Mouse (Mus musculus): ENCODE data around the gene Gm45337. TPM values are rescaled to one million over a fixed set of nuclear protein-coding genes. Genes with fewer than 3 reads are reported as not detected.
"Not testable (repeated sequence)": the region's sequence is repeated elsewhere in the genome, so short reads cannot be mapped to it uniquely, and the experiment has no call there.

The Gm45337 gene
- polyA plus RNA-seq (2012; rRNA removed) (not detected in 2 replicates), polyA plus RNA-seq (2014; fragmentation: Nextera tagmentation; extraction: Ambion mirVana) (not detected in 2 replicates)

GRCm38 (mm10) chr7:142144507-142144906, at the start of gene Gm45337:
Gene Gm45337, minus strand, starts transcription at chr7:142144607.
- H3K4me1 ChIP-seq (ENCODE audit: control insufficient read depth, insufficient read depth, low read length), result no peaks in the 10 kb centered on the region
- H3K27ac ChIP-seq (replicated peaks; ENCODE audit: low read depth, low read length), result no peak within 1 kb of the TSS
- H3K4me3 ChIP-seq (replicated peaks; ENCODE audit: low read length), result no peak within 1 kb of the TSS
- H3K9me3 ChIP-seq (ENCODE audit: control insufficient read depth, low read length), result no peaks in the 10 kb centered on the region
- DNase-seq (ENCODE audit: low spot score), result no peak
- ATAC-seq (ENCODE audit: low FRiP score, low read depth), result no peak
- no peaks in the 10 kb centered on the region for H3K27me3 ChIP-seq (ENCODE audit: control insufficient read depth, insufficient read depth, low read length)
- 59% methylated on average over 1 of the region's 1 CpGs for WGBS
- no peak within 1 kb of the TSS for H3K4me2 ChIP-seq (replicated peaks; ENCODE audit: low read depth, low read length, severe bottlenecking)
- H3K36me3 ChIP-seq (ENCODE audit: control insufficient read depth, insufficient read depth, low read length), result no peaks in the 10 kb centered on the region
- H3K9ac ChIP-seq (ENCODE audit: low read depth, low read length, severe bottlenecking), result no peak within 1 kb of the TSS
- TF ChIP-seq POLR2A (IDR thresholded peaks at IDR 0.05; ENCODE audit: borderline replicate concordance, extremely low read depth, insufficient read depth, insufficient read length), result no peak

DNA sequence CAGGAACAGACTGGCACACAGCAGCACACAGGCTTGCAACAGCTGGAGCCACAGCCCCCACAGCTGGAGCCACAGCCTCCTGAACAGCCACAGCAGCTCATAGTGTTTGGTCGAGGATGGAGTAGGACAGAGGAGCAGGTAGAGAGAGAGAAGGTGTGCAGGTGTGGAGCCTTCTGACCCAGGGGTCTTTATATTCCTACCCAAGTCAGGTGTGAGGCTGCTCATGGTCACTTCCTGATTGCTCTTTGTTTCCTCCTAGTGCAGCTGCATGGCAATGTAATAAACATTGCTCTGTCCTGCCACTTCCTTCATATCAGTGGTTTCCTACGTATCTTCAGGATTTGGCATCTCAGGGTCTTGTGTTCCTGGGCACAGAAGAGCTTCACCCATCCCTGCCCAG, 45.9 kb upstream of the Gm45337 start, which contains the start of gene Gm10153:
Gm10153 (minus strand) TSS at position 101 of the 400 bp plus-strand sequence.
- no peaks in the 10 kb centered on the region for H3K9me3 ChIP-seq (ENCODE audit: control insufficient read depth, low read length)
- 38% methylated on average over 2 of the region's 2 CpGs for WGBS
- ATAC-seq (ENCODE audit: low FRiP score, low read depth) (no peak), DNase-seq (ENCODE audit: low spot score) (no peak)
- no peak within 1 kb of the TSS for H3K4me3 ChIP-seq (replicated peaks; ENCODE audit: low read length)
- no peak within 1 kb of the TSS for H3K9ac ChIP-seq (ENCODE audit: low read depth, low read length, severe bottlenecking)
- TF ChIP-seq POLR2A (IDR thresholded peaks at IDR 0.05; ENCODE audit: borderline replicate concordance, extremely low read depth, insufficient read depth, insufficient read length), result no peak
- H3K4me1 ChIP-seq (ENCODE audit: control insufficient read depth, insufficient read depth, low read length), result no peaks in the 10 kb centered on the region
- no peaks in the 10 kb centered on the region for H3K27me3 ChIP-seq (ENCODE audit: control insufficient read depth, insufficient read depth, low read length)
- H3K27ac ChIP-seq (replicated peaks; ENCODE audit: low read depth, low read length), result no peak within 1 kb of the TSS
- H3K4me2 ChIP-seq (replicated peaks; ENCODE audit: low read depth, low read length, severe bottlenecking), result no peak within 1 kb of the TSS
- H3K36me3 ChIP-seq (ENCODE audit: control insufficient read depth, insufficient read depth, low read length), result no peaks in the 10 kb centered on the region

DNA sequence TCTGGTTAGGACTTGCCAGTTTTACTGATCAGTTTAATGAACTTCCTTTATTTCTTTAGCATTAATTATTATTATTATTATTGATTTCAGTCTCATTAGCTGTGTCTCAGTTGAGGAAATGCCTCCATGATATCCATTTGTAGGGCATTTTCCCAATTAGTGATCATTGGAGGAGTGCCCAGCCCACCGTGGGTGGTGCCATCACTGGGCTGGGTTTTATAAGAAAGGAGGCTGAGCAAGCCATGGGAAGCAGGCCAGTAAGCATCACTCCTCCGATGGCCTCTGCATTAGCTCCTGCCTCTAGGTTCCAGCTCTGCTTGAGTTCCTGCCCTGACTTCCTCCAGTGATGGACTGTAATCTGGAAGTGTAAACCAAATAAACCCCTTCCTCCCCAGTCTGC, 43.7 kb upstream of the Gm45337 start:
- Histone ChIP-seq H3K36me3 (ENCODE audit: control insufficient read depth, insufficient read depth, low read length) (no peaks in the 10 kb centered on the region), H3K4me1 (ENCODE audit: control insufficient read depth, insufficient read depth, low read length) (no peaks in the 10 kb centered on the region), H3K4me3 (replicated peaks; ENCODE audit: low read length) (no peak overlapping the region), H3K9me3 (ENCODE audit: control insufficient read depth, low read length) (no peaks in the 10 kb centered on the region), H3K27ac (replicated peaks; ENCODE audit: low read depth, low read length) (no peak overlapping the region), H3K4me2 (replicated peaks; ENCODE audit: low read depth, low read length, severe bottlenecking) (no peak overlapping the region), H3K9ac (ENCODE audit: low read depth, low read length, severe bottlenecking) (no peak overlapping the region), H3K27me3 (ENCODE audit: control insufficient read depth, insufficient read depth, low read length) (no peaks in the 10 kb centered on the region)
- ATAC-seq (ENCODE audit: low FRiP score, low read depth) (no peak), DNase-seq (ENCODE audit: low spot score) (no peak)
- WGBS, result 64% methylated on average over 2 of the region's 2 CpGs
- TF ChIP-seq POLR2A (IDR thresholded peaks at IDR 0.05; ENCODE audit: borderline replicate concordance, extremely low read depth, insufficient read depth, insufficient read length), result no peak

- Histone ChIP-seq H3K36me3 (ENCODE audit: control insufficient read depth, insufficient read depth, low read length) (no peaks in the 10 kb centered on the region), H3K27ac (replicated peaks; ENCODE audit: low read depth, low read length) (no peak overlapping the region), H3K9ac (ENCODE audit: low read depth, low read length, severe bottlenecking) (no peak overlapping the region), H3K4me2 (replicated peaks; ENCODE audit: low read depth, low read length, severe bottlenecking) (no peak overlapping the region), H3K27me3 (ENCODE audit: control insufficient read depth, insufficient read depth, low read length) (no peaks in the 10 kb centered on the region), H3K4me1 (ENCODE audit: control insufficient read depth, insufficient read depth, low read length) (no peaks in the 10 kb centered on the region), H3K4me3 (replicated peaks; ENCODE audit: low read length) (no peak overlapping the region), H3K9me3 (ENCODE audit: control insufficient read depth, low read length) (no peaks in the 10 kb centered on the region)
- no peak for DNase-seq (ENCODE audit: low spot score)
- WGBS, result 38% methylated on average over 1 of the region's 1 CpGs
- no peak for TF ChIP-seq POLR2A (IDR thresholded peaks at IDR 0.05; ENCODE audit: borderline replicate concordance, extremely low read depth, insufficient read depth, insufficient read length)
- no peak for ATAC-seq (ENCODE audit: low FRiP score, low read depth)
These were observed 36.6 kb upstream of the Gm45337 start for GRCm38 (mm10) chr7:142181021-142181420.

GRCm38 (mm10) chr7:142178685-142179084, 34.3 kb upstream of the Gm45337 start:
- Histone ChIP-seq H3K4me2 (replicated peaks; ENCODE audit: low read depth, low read length, severe bottlenecking) (no peak overlapping the region), H3K9ac (ENCODE audit: low read depth, low read length, severe bottlenecking) (no peak overlapping the region), H3K27me3 (ENCODE audit: control insufficient read depth, insufficient read depth, low read length) (no peaks in the 10 kb centered on the region), H3K27ac (replicated peaks; ENCODE audit: low read depth, low read length) (no peak overlapping the region), H3K9me3 (ENCODE audit: control insufficient read depth, low read length) (no peaks in the 10 kb centered on the region), H3K4me1 (ENCODE audit: control insufficient read depth, insufficient read depth, low read length) (no peaks in the 10 kb centered on the region), H3K4me3 (replicated peaks; ENCODE audit: low read length) (no peak overlapping the region), H3K36me3 (ENCODE audit: control insufficient read depth, insufficient read depth, low read length) (no peaks in the 10 kb centered on the region)
- ATAC-seq (ENCODE audit: low FRiP score, low read depth) (no peak), DNase-seq (ENCODE audit: low spot score) (no peak)
- TF ChIP-seq POLR2A (IDR thresholded peaks at IDR 0.05; ENCODE audit: borderline replicate concordance, extremely low read depth, insufficient read depth, insufficient read length), result no peak
- 74% methylated on average over 1 of the region's 1 CpGs for WGBS

DNA sequence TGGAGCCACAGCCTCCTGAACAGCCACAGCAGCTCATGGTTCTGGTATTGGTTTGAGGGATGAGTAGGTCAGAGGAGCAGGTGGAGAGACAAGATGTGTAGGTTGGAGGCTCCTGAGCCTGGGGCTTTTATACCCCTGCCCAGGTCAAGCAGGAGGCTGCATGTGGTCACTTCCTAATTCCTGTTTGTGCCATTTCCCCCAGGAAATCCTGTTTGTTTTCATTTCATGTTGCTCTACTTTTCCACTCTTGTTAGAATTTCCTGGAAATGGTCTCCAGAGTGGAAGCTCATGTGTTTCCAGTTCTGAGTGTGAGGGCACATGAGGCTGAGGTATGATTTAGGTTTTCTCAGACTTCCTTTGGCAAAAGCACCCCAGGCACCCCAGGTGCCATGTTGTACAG, 31.5 kb upstream of the Gm45337 start, which contains the start of gene Krtap5-2:
Krtap5-2 (minus strand) TSS at position 101 of the 400 bp plus-strand sequence.
- H3K9me3 ChIP-seq (ENCODE audit: control insufficient read depth, low read length); ATAC-seq (ENCODE audit: low FRiP score, low read depth); H3K27ac ChIP-seq (replicated peaks; ENCODE audit: low read depth, low read length); H3K4me3 ChIP-seq (replicated peaks; ENCODE audit: low read length); H3K4me1 ChIP-seq (ENCODE audit: control insufficient read depth, insufficient read depth, low read length); H3K36me3 ChIP-seq (ENCODE audit: control insufficient read depth, insufficient read depth, low read length); H3K27me3 ChIP-seq (ENCODE audit: control insufficient read depth, insufficient read depth, low read length); DNase-seq (ENCODE audit: low spot score); H3K9ac ChIP-seq (ENCODE audit: low read depth, low read length, severe bottlenecking); H3K4me2 ChIP-seq (replicated peaks; ENCODE audit: low read depth, low read length, severe bottlenecking): not testable (repeated sequence)

All from limb, embryonic 14.5 days (tissue).